Mouse (Mus musculus) forebrain, embryonic 13.5 days (tissue): ENCODE measurements around the gene Klhl30. TPM values are rescaled to one million over a fixed set of nuclear protein-coding genes. Genes with fewer than 3 reads are reported as not detected.

ENCODE experiments used
- ATAC-seq: fragments of 200-750 bp; cut with Nextera tagmentation; 2 replicates; pipeline ENCODE4 v1.8.0; 2017
- H3K27ac ChIP-seq: fragments of 300-500 bp; sonication (generic); 2 replicates; pipeline ENCODE4 v1.5.1; 2015; ENCODE audit warnings: inconsistent platforms, mild to moderate bottlenecking, moderate library complexity
- H3K27me3 ChIP-seq: fragments of 300-500 bp; sonication (generic); 2 replicates; pipeline ENCODE4 v1.6.1; 2015; ENCODE audit warnings: mild to moderate bottlenecking, inconsistent platforms
- H3K36me3 ChIP-seq: fragments of 300-500 bp; sonication (generic); 2 replicates; pipeline ENCODE4 v1.6.1; 2015; ENCODE audit warnings: mild to moderate bottlenecking, inconsistent platforms; ENCODE audit not compliant: poor library complexity, severe bottlenecking
- H3K4me1 ChIP-seq: fragments of 300-500 bp; sonication (generic); 2 replicates; pipeline ENCODE4 v1.6.1; 2015; ENCODE audit warnings: inconsistent platforms
- H3K4me2 ChIP-seq: fragments of 300-500 bp; sonication (generic); 2 replicates; pipeline ENCODE4 v1.6.1; 2015; ENCODE audit warnings: inconsistent platforms, mild to moderate bottlenecking, moderate library complexity
- H3K4me3 ChIP-seq: fragments of 300-500 bp; sonication (generic); 2 replicates; pipeline ENCODE4 v1.5.1; 2015; ENCODE audit warnings: mild to moderate bottlenecking, inconsistent platforms
- H3K9ac ChIP-seq: fragments of 300-500 bp; sonication (generic); 2 replicates; pipeline ENCODE4 v1.6.1; 2015; ENCODE audit warnings: mild to moderate bottlenecking, inconsistent platforms
- H3K9me3 ChIP-seq: fragments of 300-500 bp; sonication (generic); replicated peaks from 2 replicates; pipeline ENCODE4 v1.6.1; 2016; ENCODE audit warnings: inconsistent platforms
- WGBS: fragments of 180-500 bp; shearing (Covaris S2); methylation state at CpG from one replicate; pipeline ENCODE4 v1.1.7; 2015; 5-methylcytosine and 5-hydroxymethylcytosine counted together
- polyA plus RNA-seq: library from polyadenylated mRNA; unstranded; fragments of >200 nt; fragmentation: Nextera tagmentation; extraction: Ambion mirVana; gene quantifications from 2 replicates; pipeline ENCODE4 v1.2.1, GENCODE M21; 2015

Gene Klhl30
- polyA plus RNA-seq, 1 experiment from 2014 or later = not detected

DNA sequence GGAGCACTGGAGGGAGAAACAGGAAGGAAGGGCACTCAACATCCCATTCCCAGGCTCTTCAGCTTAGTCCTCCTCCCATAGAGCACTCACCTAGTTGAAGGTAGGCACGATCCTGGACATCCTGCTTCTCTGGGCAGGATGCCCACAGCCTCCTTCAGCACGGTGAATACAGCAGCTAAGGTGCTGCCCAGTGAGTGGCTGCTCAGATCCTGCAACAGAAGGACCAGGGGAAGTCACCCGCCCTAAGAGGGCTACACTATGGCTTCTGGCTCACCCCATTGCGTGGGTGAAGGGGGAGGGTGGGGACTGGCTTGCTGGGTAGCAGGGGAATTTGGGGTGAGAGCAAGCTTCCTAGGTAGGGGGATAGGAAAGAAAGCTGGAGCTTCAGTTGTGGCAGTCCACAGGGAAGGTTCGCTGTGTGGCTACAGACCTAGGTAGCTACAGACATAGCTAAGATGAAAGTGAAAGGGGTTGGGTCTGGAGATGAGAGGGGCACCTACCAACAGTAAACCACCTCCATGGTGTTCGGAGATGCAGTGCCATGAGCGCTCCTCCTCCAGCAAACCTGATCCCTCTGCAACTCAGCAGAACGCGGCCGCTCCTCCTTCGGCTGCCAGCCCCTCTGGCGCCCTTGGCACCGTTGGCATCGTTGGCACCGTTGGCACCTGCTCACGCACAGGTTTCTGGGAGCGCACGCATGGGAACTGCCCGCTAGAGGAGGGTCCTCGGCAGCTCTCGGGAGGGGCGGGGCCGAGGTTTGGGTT, 54.8 kb downstream of the Klhl30 start:
- Histone ChIP-seq H3K27me3 (0 out of 2 replicates have a peak, but pooled peaks cover 7% of the 10 kb centered on the region), H3K36me3 (peaks cover 5% of the 10 kb centered on the region), H3K9ac (no peak overlapping the region), H3K27ac (no peak overlapping the region), H3K4me1 (peaks cover 4% of the 10 kb centered on the region; the same call in 1 of the 2 replicates), H3K9me3 (no peaks in the 10 kb centered on the region), H3K4me3 (no peak overlapping the region), H3K4me2 (no peak overlapping the region; the same call in 1 of the 2 replicates)
- ATAC-seq = no peak
- WGBS = 60% methylated on average over 23 of the region's 23 CpGs

DNA sequence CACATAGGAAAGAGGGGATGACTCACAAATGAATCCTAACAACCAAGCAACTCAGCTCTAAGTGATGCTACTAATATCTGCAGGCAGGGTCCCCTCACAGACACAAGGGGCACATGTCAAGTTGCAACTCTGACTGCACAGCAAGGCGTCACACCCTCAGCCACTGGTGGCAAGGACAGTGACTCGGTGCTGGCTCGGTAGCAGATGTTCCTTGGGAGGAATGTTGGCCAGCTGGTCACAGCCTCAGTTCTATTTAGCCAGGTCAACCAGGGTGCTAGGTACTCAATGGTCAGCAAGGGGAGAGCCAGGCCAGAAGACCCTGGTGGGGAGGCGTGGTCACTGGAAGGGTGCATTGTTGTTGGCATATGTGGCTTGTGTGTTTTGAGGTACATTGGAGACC, 57.0 kb downstream of the Klhl30 start:
- ATAC-seq = no peak
- 89% methylated on average over 4 of the region's 4 CpGs for whole genome bisulfite sequencing

DNA sequence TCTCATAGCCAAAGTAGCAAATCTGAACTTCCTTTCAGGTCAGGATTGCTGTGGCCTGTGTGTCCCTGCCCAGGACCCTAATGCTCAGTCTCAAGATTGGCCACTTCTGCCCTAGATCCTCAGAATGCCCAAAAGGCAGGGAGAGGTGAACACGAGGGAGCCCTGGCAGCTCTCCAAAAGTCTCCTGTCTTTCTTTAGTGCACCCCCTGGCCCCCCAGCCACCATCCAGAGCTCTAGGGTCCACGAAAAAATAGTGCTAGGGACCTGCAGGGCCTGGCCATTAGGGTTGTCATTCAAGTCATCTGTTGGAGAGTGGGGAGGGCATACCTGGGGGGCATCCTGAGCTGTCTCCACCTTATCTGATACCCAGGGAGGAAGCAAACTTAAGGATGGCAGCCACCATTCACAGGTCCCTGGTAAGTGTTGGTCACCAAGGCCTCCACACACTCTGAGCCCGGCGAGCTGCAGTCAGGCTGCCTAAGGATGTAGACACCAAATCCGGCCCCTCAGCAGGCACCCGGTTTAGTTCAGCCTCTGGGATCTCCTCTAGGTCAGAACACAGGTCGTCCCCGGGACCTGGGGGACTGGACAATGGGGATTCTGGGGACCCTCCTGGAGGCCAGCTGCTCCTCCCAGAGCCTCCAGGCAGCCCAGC, 60.9 kb downstream of the Klhl30 start:
- Histone ChIP-seq H3K4me3 (peak overlapping the region; percentile 84), H3K36me3 (peaks cover 19% of the 10 kb centered on the region), H3K9ac (peak overlapping the region; percentile 95), H3K27me3 (no peaks in the 10 kb centered on the region), H3K9me3 (no peaks in the 10 kb centered on the region), H3K4me2 (peak overlapping the region; percentile 92), H3K27ac (peak overlapping the region; percentile 99), H3K4me1 (peaks cover 50% of the 10 kb centered on the region)
- ATAC-seq = no peak
- WGBS = 45% methylated on average over 8 of the region's 8 CpGs

More for the DNA sequence above, 57.0 kb downstream of the Klhl30 start:
- Histone ChIP-seq H3K4me3 (no peak overlapping the region), H3K4me1 (peaks cover 24% of the 10 kb centered on the region), H3K4me2 (no peak overlapping the region), H3K27ac (no peak overlapping the region), H3K36me3 (peaks cover 19% of the 10 kb centered on the region), H3K27me3 (0 out of 2 replicates have a peak, but pooled peaks cover 7% of the 10 kb centered on the region), H3K9ac (no peak overlapping the region), H3K9me3 (no peaks in the 10 kb centered on the region)

Other genes with a start within 250 kb of the Klhl30 start
- 0.11 and 0.12 TPM in 2 replicates for gene Rbm44, start 205.9 kb upstream of the Klhl30 start, polyA plus RNA-seq
- 0.31 and 0.59 TPM in 2 replicates for gene Ramp1, start 171.2 kb upstream of the Klhl30 start, polyA plus RNA-seq
- 81.3 and 82.6 TPM in 2 replicates for gene Ube2f, start 100.7 kb upstream of the Klhl30 start, polyA plus RNA-seq
- 10.0 and 10.9 TPM in 2 replicates for gene Scly, start 52.7 kb upstream of the Klhl30 start, polyA plus RNA-seq
- gene Espnl, start 28.9 kb upstream of the Klhl30 start, polyA plus RNA-seq = 0.05 TPM in 1 of 2 replicates, not detected in the other
- 0.54 and 0.67 TPM in 2 replicates for gene Erfe, start 15.4 kb downstream of the Klhl30 start, polyA plus RNA-seq
- 162 and 181 TPM in 2 replicates for gene Ilkap, start 47.8 kb downstream of the Klhl30 start, polyA plus RNA-seq
- gene Hes6, start 63.0 kb downstream of the Klhl30 start, polyA plus RNA-seq = 314 and 322 TPM in 2 replicates
- gene Per2, start 108.3 kb downstream of the Klhl30 start, polyA plus RNA-seq = 2.6 and 3.8 TPM in 2 replicates
- 9.9 and 11.2 TPM in 2 replicates for gene Traf3ip1, start 143.6 kb downstream of the Klhl30 start, polyA plus RNA-seq
- gene Asb1, start 189.5 kb downstream of the Klhl30 start, polyA plus RNA-seq = 11.0 and 12.0 TPM in 2 replicates